Mouse (Mus musculus): ENCODE measurements at regions not wholly inside any gene's neighbourhood (a gene's known extent, or its start where the extent isn't known, plus 50 kb on each side); places are given as distances from the start of the nearest gene placed in this dataset.

DNA sequence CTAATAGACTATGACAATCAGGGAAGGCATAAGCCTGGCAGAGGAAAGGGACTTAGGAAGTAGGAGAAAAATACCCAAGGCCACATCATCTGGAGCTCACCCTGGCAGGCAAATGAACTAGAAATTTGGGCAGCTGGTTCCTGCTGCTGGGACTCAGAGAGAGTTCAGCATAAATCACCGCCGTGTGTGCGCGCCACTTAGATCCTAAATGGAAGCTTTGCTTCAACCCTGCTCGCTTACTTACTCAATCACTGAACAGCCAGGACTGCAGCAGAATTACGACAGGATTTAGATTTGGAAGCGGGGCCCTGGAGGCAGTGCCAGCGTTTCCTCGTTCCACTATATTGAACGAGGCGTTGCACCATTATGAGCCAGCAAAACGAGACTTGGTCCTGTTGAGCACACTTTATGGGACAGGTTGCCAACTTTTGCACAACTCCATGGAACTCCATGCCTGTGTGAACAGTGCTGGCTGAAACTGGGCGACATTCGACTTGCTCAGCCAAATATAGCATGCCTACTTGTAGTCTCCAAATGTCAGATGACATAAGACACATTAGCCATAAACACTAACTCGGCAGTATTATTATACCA is 84.8 kb upstream of the Gnao1 start:
- no peak for TF ChIP-seq CTCF (IDR thresholded peaks at IDR 0.05)
- no peak for TF ChIP-seq EP300 (IDR thresholded peaks at IDR 0.05)
